Mouse (Mus musculus): Measurements from ENCODE around the gene Vps9d1.
A peak's percentile ranks its signal among the peaks of the same experiment; 100 is the strongest.
"Not testable (repeated sequence)": the region's sequence is repeated elsewhere in the genome, so short reads cannot be mapped to it uniquely, and the experiment has no call there.

Vps9d1 gene

GRCm38 (mm10) chr8:123254099-123254885, at the start of gene Vps9d1, which contains the start of gene Zfp276:
TSS of gene Vps9d1 (minus strand) at chr8:123254348.
TSS of gene Zfp276 (plus strand) at chr8:123254195.
- peak; percentile 89 to 92 for DNase-seq

DNA sequence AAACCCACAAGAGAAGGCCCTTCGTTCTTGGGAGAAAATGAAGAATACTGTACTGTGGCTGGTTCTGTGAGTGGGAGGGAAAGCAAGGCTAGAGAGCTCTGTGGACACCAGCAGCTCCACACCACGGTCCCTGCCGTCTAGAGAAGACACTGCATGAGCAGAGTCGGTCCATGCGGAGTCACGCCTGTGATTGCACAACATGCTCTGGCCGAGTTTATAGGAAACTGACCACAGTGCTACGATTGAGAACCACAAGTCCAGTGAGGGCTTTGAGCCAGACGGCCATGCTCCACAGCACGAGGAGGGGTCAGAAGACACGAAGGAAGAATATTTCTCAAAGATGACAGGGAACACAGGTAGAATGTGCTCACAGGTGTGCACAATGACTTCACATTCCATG, 44.2 kb upstream of the Vps9d1 start:
- no peak for DNase-seq

- no peak for DNase-seq
These were observed 38.6 kb upstream of the Vps9d1 start for GRCm38 (mm10) chr8:123292785-123293184.

DNA sequence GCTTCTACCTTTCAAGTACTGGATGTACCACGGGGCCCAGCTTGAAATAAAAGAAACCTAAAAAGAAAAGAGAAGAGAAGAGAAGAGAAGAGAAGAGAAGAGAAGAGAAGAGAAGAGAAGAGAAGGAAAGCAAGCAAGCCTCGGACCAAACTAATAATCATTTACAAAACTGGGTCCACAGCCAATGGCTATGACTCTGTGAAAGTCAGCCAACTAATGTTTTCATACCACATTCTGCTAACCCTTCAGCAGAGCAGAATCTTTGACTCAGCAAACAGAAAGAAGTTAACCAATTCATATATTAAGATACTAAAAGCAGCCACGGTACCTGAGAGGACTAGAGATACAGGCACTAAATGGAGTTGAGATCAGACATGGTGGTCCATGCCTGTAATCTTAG, 38.1 kb upstream of the Vps9d1 start:
- DNase-seq, result no peak

DNA sequence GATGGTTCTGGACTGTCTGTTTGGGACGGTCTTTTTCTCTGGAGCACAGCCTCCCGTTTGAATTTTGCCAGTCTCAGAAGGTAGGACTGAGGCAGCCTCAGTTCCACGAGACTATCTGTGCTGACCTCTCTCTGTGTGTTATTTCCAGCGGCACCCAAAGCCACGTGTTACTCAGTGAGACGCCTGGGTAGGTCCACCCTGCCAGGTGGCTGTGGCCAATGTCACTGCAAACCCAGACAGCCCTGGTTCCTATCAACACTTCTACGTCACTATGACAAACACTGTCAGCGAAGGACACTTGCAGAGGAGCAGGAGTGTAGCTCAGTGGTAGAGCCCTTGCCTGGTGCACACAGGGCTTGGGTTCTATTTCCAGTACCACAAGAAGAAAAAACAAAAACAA, 37.6 kb upstream of the Vps9d1 start:
- DNase-seq, result no peak

DNA sequence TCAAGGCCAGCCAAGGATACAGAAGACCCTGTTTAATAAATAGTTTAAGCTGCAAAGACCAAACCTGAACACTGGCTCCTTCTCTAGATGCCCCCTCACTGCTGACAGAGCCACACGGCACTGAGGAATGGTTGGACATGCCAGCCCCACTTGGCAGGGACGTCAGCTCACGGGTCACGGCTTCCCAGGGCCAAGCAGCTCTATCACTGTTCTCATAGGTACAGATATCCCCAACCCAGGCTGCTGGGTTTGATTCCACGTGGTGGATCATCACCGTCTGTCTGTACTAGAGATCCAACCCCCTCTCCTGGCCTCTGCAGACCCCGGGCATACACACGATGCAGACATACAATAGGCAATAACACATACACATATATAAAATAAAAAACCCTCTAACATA, 36.5 kb upstream of the Vps9d1 start:
- no peak for DNase-seq

- DNase-seq, result peak; percentile 44 to 66
These were observed 36.0 kb upstream of the Vps9d1 start for GRCm38 (mm10) chr8:123290166-123290565.

GRCm38 (mm10) chr8:123287362-123287761, 33.2 kb upstream of the Vps9d1 start:
- DNase-seq, result no peak

- DNase-seq, result no peak
These were observed 30.3 kb upstream of the Vps9d1 start for GRCm38 (mm10) chr8:123284493-123284892.

DNA sequence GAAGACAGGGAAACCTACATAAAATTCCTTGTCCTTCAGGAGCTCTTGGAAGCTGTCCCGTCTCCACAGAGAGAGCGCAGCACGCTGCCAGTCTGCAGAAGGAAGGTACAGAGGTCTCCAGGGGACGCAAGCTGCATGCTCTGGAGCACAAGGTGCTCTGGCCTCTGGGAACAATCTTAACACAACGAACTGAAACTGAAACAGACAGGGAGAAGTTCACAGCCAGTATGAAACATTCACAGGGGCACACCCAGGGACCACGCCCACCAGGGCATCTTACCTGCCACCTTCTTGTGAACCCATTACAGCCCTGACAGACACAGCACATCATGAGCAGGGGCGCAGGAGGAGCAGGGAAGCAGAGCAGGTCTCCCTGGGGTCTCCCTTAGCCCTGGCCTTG, 29.8 kb upstream of the Vps9d1 start:
- no peak for DNase-seq

DNA sequence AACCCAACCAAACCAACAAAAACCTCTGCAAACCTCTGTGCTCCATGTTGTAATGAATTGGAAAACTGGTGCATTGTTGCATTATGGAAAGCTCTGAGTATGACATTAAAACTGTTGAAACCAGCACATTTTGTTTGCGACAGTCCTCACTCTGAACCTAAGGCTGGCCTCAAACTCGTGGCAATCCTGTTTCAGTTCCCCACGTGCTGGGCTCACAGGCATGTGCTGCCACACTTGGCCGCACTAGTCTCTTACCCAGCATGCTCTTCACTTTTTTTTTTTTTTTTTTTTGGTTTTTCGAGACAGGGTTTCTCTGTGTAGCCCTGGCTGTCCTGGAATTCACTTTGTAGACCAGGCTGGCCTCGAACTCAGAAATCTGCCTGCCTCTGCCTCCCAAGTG, 28.8 kb upstream of the Vps9d1 start:
- DNase-seq, result not testable (repeated sequence)

DNA sequence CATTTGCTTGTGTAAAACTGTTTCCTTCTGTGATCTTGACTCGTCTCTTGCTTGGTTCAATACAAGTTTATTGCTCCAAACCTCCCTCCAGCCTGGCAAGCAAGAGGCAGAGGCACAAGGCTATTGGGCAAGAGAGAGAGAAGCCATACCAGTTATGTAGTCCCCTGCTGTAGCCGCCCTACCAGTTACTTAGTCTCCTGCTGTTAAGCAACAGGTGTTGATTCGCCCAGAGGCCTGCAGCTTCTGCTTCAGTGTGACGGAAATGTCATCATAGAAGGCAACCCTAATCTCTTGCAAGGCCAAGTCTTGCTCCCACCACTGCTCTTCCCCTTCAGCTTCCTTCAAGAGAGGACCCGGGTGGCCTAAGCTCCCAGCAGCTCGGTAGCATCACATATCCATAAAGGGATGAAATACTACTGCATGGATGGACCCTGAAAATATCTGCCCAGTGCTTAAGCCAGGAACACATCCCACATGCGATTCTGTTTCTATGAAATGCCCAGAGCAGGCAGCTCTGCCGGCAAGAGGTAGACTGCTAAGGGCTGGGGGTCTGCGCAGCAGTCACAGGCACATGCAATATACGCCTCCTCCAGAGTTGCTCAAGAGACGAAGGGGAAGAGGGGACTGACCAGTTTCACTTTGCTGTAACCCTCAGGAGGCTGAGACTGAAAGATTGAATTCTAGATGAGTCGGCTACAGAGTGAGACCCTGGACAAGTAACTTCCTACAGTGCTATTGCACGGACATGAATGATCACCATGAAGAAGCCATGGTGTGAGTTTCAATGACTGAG, 26.4 kb upstream of the Vps9d1 start:
- no peak for DNase-seq

- no peak for DNase-seq
These were observed 25.7 kb upstream of the Vps9d1 start for GRCm38 (mm10) chr8:123279828-123280227.

- DNase-seq, result no peak
These were observed 24.3 kb upstream of the Vps9d1 start for GRCm38 (mm10) chr8:123278445-123278844.

DNA sequence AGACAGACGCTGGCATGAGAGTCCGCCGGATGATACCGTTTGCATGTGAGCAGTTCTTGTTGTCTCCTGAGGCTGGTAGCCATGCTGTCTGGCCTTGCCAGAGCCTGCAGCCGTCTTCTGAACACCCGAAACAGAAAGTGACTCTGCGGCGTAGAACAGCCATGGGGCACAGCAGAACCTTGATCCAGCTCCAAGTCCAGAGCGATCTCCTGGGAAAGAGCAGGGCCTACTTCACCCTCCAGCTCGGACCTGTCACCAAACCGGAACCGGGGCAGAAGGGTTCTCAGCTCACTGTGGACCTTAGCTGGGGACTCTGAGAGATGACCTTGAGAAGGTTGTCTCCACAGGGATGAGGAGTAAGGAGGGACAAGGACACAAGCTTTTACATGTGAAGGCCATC, 20.9 kb upstream of the Vps9d1 start:
- DNase-seq, result no peak

DNA sequence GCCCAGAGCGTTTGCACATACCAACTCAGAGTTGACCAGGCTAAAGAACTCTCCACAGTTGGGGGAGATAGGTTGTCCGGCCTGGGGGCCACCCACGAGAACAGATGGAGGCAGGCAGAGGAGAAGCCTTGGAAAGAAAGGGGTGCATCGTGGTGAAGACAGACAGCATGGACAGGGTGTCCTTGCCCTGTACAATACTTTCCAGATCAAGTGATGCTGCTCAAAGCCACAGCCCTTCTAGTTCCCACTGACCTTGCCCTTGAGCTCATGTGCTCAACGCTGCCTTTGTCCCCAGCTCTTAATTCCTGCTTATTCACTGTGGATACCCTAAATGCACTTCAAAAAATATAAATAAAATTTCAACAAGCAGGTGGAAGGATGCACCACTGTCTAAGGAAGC, 20.3 kb upstream of the Vps9d1 start:
- no peak for DNase-seq

GRCm38 (mm10) chr8:123271901-123272300, 17.8 kb upstream of the Vps9d1 start:
- no peak for DNase-seq

GRCm38 (mm10) chr8:123271147-123271546, 17.0 kb upstream of the Vps9d1 start:
- DNase-seq, result no peak

- DNase-seq, result no peak
These were observed 13.9 kb upstream of the Vps9d1 start for GRCm38 (mm10) chr8:123267926-123268656.

- DNase-seq, result not testable (repeated sequence)
These were observed 3.4 kb upstream of the Vps9d1 start for GRCm38 (mm10) chr8:123257593-123257992.

- DNase-seq, result no peak
These were observed 3.0 kb upstream of the Vps9d1 start for GRCm38 (mm10) chr8:123257114-123257513.

DNA sequence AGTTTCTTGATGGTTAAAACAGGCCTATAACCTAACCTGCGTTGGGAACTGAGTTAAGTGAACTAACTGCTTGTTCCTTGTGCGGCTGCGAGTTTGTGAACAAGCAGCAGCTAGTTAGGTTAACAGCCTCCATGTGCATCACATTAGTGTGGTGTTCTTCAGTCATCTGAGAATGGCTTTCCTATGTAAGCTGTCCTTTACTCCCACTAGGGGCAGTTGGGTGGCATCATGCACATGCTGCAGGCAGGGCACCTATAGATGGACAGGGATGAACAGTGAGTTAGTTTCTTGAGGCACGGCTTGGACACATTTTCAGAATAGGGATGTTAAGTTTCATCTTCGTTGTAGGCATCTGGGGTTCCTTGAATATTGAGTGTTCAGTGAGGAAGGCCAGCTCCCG, 1.0 kb upstream of the Vps9d1 start:
- DNase-seq, result no peak

- DNase-seq, result no peak
These were observed 573 bp downstream of the Vps9d1 start for GRCm38 (mm10) chr8:123253451-123254098.
